In the genomic region with DNA sequence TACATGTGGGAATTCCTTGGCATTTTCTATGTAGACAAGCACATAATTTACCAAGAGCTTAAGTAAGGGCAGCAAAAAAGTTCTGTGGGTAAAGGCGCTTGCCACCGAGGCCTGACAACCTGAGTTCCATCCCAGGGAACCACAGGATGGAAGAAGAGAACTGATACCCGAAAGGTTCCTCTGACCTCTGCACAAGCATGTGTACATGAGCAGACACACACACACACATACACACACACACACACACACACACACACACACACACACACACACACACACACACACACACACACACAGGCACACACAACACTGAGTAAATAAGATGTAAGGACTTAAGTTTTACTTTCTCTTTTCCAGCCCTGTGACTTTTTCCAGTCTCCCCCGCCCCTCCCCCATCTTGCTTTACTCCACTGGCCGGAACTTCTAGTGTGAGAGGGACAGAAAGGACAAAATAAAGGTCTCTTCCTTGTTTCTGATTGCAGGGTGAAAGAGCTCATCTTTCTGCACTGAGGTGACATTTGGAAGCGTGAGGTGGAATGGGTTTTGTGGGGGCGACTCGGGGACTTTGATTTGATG, we compare ENCODE assay signal across 12 mouse cellular contexts. TPM values are rescaled to one million over a fixed set of nuclear protein-coding genes. Genes with fewer than 3 reads are reported as not detected.
DNase-seq lines count a peak whose midpoint lies in the region; ATAC-seq lines count a peak whose summit lies in the region.
"Had no signal": no experiment of that assay in that cellular context is flagged by ENCODE, and none has a peak within 500 bp of the region (broad histone marks: within the 10 kb centered on the region; RNA-seq: fewer than 3 reads in every experiment).

No protein-coding gene starts in this region.

- WGBS in forebrain, embryonic 12.5 days, result 67% methylated on average over 8 of the region's 8 CpGs
- WGBS in forebrain, embryonic 16.5 days, result 64% methylated on average over 8 of the region's 8 CpGs
- 48% methylated on average over 8 of the region's 8 CpGs for WGBS in kidney, embryonic 16.5 days

- H3K4me3 ChIP-seq in forebrain, embryonic 12.5 days (replicated peaks), result no peak overlapping the region
- no peak overlapping the region for H3K4me3 ChIP-seq in forebrain, embryonic 16.5 days (replicated peaks; ENCODE audit: low read length)
- no peak overlapping the region for H3K4me3 ChIP-seq in kidney, embryonic 16.5 days (ENCODE audit: low read length)
- H3K4me3 ChIP-seq: layer of hippocampus, adult 2 months had no signal

- H3K4me1 ChIP-seq in forebrain, embryonic 12.5 days, result peaks cover 32% of the 10 kb centered on the region
- H3K4me1 ChIP-seq in forebrain, embryonic 16.5 days (replicated peaks; ENCODE audit: control insufficient read depth, insufficient read depth, low read length), result peaks cover 13% of the 10 kb centered on the region
- H3K4me1 ChIP-seq in kidney, embryonic 16.5 days (ENCODE audit: insufficient read depth, low read length), result peaks cover 11% of the 10 kb centered on the region; the same call in 1 of the 2 replicates

- no peaks in the 10 kb centered on the region for H3K36me3 ChIP-seq in forebrain, embryonic 12.5 days (replicated peaks)
- no peaks in the 10 kb centered on the region for H3K36me3 ChIP-seq in forebrain, embryonic 16.5 days (ENCODE audit: control insufficient read depth, insufficient read depth)
- H3K36me3 ChIP-seq in kidney, embryonic 16.5 days (ENCODE audit: insufficient read depth, low read length), result no peaks in the 10 kb centered on the region

- H3K27ac ChIP-seq in forebrain, embryonic 12.5 days, result peak overlapping the region; percentile 94; the same call in 1 of the 2 replicates
- no peak overlapping the region for H3K27ac ChIP-seq in forebrain, embryonic 16.5 days (ENCODE audit: low read length)
- no peak overlapping the region for H3K27ac ChIP-seq in kidney, embryonic 16.5 days (ENCODE audit: low read length)

- DNase-seq in kidney, postnatal 10 days, result peak; percentile 82
- DNase-seq in urinary bladder, postnatal 25 days (ENCODE audit: low spot score), result peak; percentile 38
- no peak for DNase-seq in urinary bladder, adult 2 months (ENCODE audit: low spot score)
- no peak for DNase-seq in thymus, postnatal 4 days
- DNase-seq in layer of hippocampus, adult 9-11 months, result no peak
- DNase-seq: cerebellum, adult 8-10 months; gastrocnemius, postnatal 36 days; thymus, adult 18-20 months had no signal

- H3K4me2 ChIP-seq in forebrain, embryonic 12.5 days, result no peak overlapping the region
- H3K4me2 ChIP-seq in forebrain, embryonic 16.5 days (ENCODE audit: low read length), result no peak overlapping the region
- H3K4me2 ChIP-seq in kidney, embryonic 16.5 days (replicated peaks; ENCODE audit: low read depth, low read length), result no peak overlapping the region

- no peaks in the 10 kb centered on the region for H3K9me3 ChIP-seq in forebrain, embryonic 12.5 days
- no peaks in the 10 kb centered on the region for H3K9me3 ChIP-seq in forebrain, embryonic 16.5 days (ENCODE audit: control insufficient read depth, low read length)
- no peaks in the 10 kb centered on the region for H3K9me3 ChIP-seq in kidney, embryonic 16.5 days (ENCODE audit: low read length)

- no peaks in the 10 kb centered on the region for H3K27me3 ChIP-seq in forebrain, embryonic 12.5 days
- H3K27me3 ChIP-seq in forebrain, embryonic 16.5 days (replicated peaks; ENCODE audit: control insufficient read depth, insufficient read depth, low read length), result no peaks in the 10 kb centered on the region
- no peaks in the 10 kb centered on the region; the same call in 1 of the 2 replicates for H3K27me3 ChIP-seq in kidney, embryonic 16.5 days (ENCODE audit: insufficient read depth, low read length)

- ATAC-seq in forebrain, embryonic 12.5 days (ENCODE audit: low FRiP score), result no peak
- ATAC-seq in forebrain, embryonic 16.5 days, result no peak
- no peak for ATAC-seq in kidney, embryonic 16.5 days (ENCODE audit: low FRiP score, low TSS enrichment)

- H3K9ac ChIP-seq in forebrain, embryonic 12.5 days, result no peak overlapping the region
- no peak overlapping the region for H3K9ac ChIP-seq in forebrain, embryonic 16.5 days (replicated peaks; ENCODE audit: low read depth, low read length)
- H3K9ac ChIP-seq in kidney, embryonic 16.5 days (replicated peaks; ENCODE audit: low read length), result no peak overlapping the region

RNA-seq across cellular contexts. Expression of a gene that starts 32.2 kb away (rescaled TPM):
- 13.1 and 15.5 TPM in 2 replicates for polyA plus RNA-seq in forebrain, embryonic 12.5 days (2016; fragmentation: Nextera tagmentation; extraction: Ambion mirVana)
- 7.6 and 10.5 TPM in 2 replicates for polyA plus RNA-seq in forebrain, embryonic 16.5 days (2015; fragmentation: Nextera tagmentation; extraction: Ambion mirVana)
- 19.2 and 19.3 TPM in 2 replicates for polyA plus RNA-seq in kidney, embryonic 16.5 days (2015; fragmentation: Nextera tagmentation; extraction: Ambion mirVana)
- polyA plus RNA-seq in urinary bladder, adult 2 months (2012; rRNA removed), result 96.6 and 104 TPM in 2 replicates

Comparison
In these comparisons a context has a peak if more than half of its experiments do, and no peak if none do; other contexts are left out.
1. DNase-seq: peak in kidney, postnatal 10 days (single experiment) and urinary bladder, postnatal 25 days (single experiment); none in urinary bladder, adult 2 months (single experiment), thymus, postnatal 4 days (single experiment) and layer of hippocampus, adult 9-11 months (single experiment).